Mouse (Mus musculus) myocyte (in vitro differentiated cells): Measurements from ENCODE around the gene Dvl2. TPM values are rescaled to one million over a fixed set of nuclear protein-coding genes. Genes with fewer than 3 reads are reported as not detected.

Source experiments
- H3K27me3 ChIP-seq: one replicate; pipeline ENCODE4 v1.6.1; 2011; ENCODE audit not compliant: control insufficient read depth, insufficient read depth, insufficient read length
- H3K36me3 ChIP-seq: one replicate; pipeline ENCODE4 v1.6.1; 2011; ENCODE audit not compliant: control insufficient read depth, insufficient read depth
- H3K4me2 ChIP-seq: one replicate; pipeline ENCODE4 v1.6.1; 2011; ENCODE audit warnings: low read depth, control low read depth
- H3K4me3 ChIP-seq: one replicate; pipeline ENCODE4 v1.5.1; 2011; ENCODE audit warnings: mild to moderate bottlenecking, control low read depth, moderate library complexity
- H3K79me2 ChIP-seq: one replicate; pipeline ENCODE4 v1.6.1; 2011; ENCODE audit not compliant: control insufficient read depth, insufficient read depth
- H3ac ChIP-seq: one replicate; pipeline ENCODE4 v1.6.1; 2011; ENCODE audit not compliant: control insufficient read depth, insufficient read length
- CEBPB ChIP-seq: IDR thresholded peaks from 2 replicates; pipeline ENCODE4 v1.6.1; 2011; ENCODE audit warnings: mild to moderate bottlenecking, moderate library complexity; ENCODE audit not compliant: poor library complexity, insufficient read depth, severe bottlenecking
- E2F4 ChIP-seq: IDR thresholded peaks from one replicate; pipeline ENCODE4 v1.6.1; 2011; ENCODE audit warnings: mild to moderate bottlenecking, control low read depth, moderate library complexity; ENCODE audit not compliant: insufficient read depth
- MAX ChIP-seq: IDR thresholded peaks from one replicate; pipeline ENCODE4 v1.6.1; 2011; ENCODE audit warnings: low read depth, mild to moderate bottlenecking, control low read depth
- MYOD1 ChIP-seq, 3 experiments: IDR thresholded peaks; one replicate each; pipeline ENCODE4 v1.6.1; 2011; ENCODE audit warnings: control low read depth in 2 of 3, low read depth in 2 of 3, mild to moderate bottlenecking in 2 of 3, moderate library complexity in 1 of 3; ENCODE audit not compliant: insufficient read length in 2 of 3, control insufficient read depth in 1 of 3
- MYOG ChIP-seq, 3 experiments: IDR thresholded peaks; one replicate each; pipeline ENCODE4 v1.6.1; 2011; ENCODE audit warnings: control low read depth in 2 of 3, low read depth in 2 of 3, mild to moderate bottlenecking in 2 of 3; ENCODE audit not compliant: insufficient read length in 2 of 3, control insufficient read depth in 1 of 3, insufficient read depth in 1 of 3
- POLR2A ChIP-seq: IDR thresholded peaks from one replicate; pipeline ENCODE4 v1.6.1; 2011; ENCODE audit warnings: low read depth, mild to moderate bottlenecking, control low read depth, moderate library complexity; ENCODE audit not compliant: insufficient read length
- POLR2AphosphoS2 ChIP-seq: IDR thresholded peaks from one replicate; pipeline ENCODE4 v1.6.1; 2011; ENCODE audit warnings: low read depth, control low read depth; ENCODE audit not compliant: insufficient read length
- REST ChIP-seq: IDR thresholded peaks from one replicate; pipeline ENCODE4 v1.6.1; 2011; ENCODE audit warnings: mild to moderate bottlenecking, control low read depth, moderate library complexity; ENCODE audit not compliant: insufficient read depth, insufficient read length
- SRF ChIP-seq: IDR thresholded peaks from one replicate; pipeline ENCODE4 v1.6.1; 2011; ENCODE audit warnings: low read depth; ENCODE audit not compliant: control insufficient read depth, insufficient read length
- TCF12 ChIP-seq: IDR thresholded peaks from one replicate; pipeline ENCODE4 v1.6.1; 2011; ENCODE audit warnings: mild to moderate bottlenecking, control low read depth; ENCODE audit not compliant: poor library complexity, insufficient read depth, severe bottlenecking
- TCF3 ChIP-seq: IDR thresholded peaks from one replicate; pipeline ENCODE4 v1.6.1; 2011; ENCODE audit warnings: low read depth, control low read depth; ENCODE audit not compliant: insufficient read length
- USF1 ChIP-seq: IDR thresholded peaks from one replicate; pipeline ENCODE4 v1.6.1; 2011; ENCODE audit warnings: low read depth, mild to moderate bottlenecking, control low read depth, moderate library complexity
- polyA plus RNA-seq: library from polyadenylated mRNA; unstranded; fragments of >200 nt; fragmentation: generic; extraction: Trizol; gene quantifications from one replicate; pipeline ENCODE4 v1.2.1, GENCODE M21; 2012; ENCODE audit warnings: missing spikeins

The Dvl2 gene
- polyA plus RNA-seq, 1 experiment, result 24.3 TPM

- H3K36me3 ChIP-seq, result no peaks in the 10 kb centered on the region
- TF ChIP-seq MYOD1 (IDR thresholded peaks at IDR 0.05; ENCODE audit: control insufficient read depth in 1 of 3, insufficient read length in 2 of 3, low read depth in 2 of 3), result no peak
- no peak for TF ChIP-seq TCF12
- TF ChIP-seq MAX, result no peak
- TF ChIP-seq TCF3, result no peak
- no peak overlapping the region for H3K4me3 ChIP-seq
- H3K27me3 ChIP-seq, result no peaks in the 10 kb centered on the region
- H3K4me2 ChIP-seq, result no peak overlapping the region
- no peaks in the 10 kb centered on the region for H3K79me2 ChIP-seq
- no peak overlapping the region for H3ac ChIP-seq
Observed at GRCm38 (mm10) chr11:70053156-70053555, 52.8 kb downstream of the Dvl2 start.

GRCm38 (mm10) chr11:70053898-70054570, 53.6 kb downstream of the Dvl2 start, which contains the start of gene Asgr1:
TSS of gene Asgr1 (plus strand) at chr11:70054085.
- no peak within 1 kb of the TSS for H3K4me2 ChIP-seq
- no peaks in the 10 kb centered on the region for H3K36me3 ChIP-seq
- no peaks in the 10 kb centered on the region for H3K79me2 ChIP-seq
- H3K27me3 ChIP-seq, result no peaks in the 10 kb centered on the region
- H3K4me3 ChIP-seq, result no peak within 1 kb of the TSS
- TF ChIP-seq POLR2A, result no peak
- H3ac ChIP-seq, result no peak within 1 kb of the TSS

- Histone ChIP-seq H3K4me2 (no peak overlapping the region), H3K4me3 (no peak overlapping the region), H3K36me3 (no peaks in the 10 kb centered on the region), H3K27me3 (no peaks in the 10 kb centered on the region), H3ac (no peak overlapping the region), H3K79me2 (no peaks in the 10 kb centered on the region)
- TF ChIP-seq E2F4 (no peak), USF1 (no peak), MYOG (IDR thresholded peaks at IDR 0.05; ENCODE audit: control insufficient read depth in 1 of 3, insufficient read depth in 1 of 3, insufficient read length in 2 of 3, low read depth in 2 of 3) (no peak), TCF3 (no peak), POLR2AphosphoS2 (no peak), POLR2A (no peak), MAX (no peak), REST (no peak), CEBPB (no peak)
Observed at GRCm38 (mm10) chr11:70055618-70056214, 55.3 kb downstream of the Dvl2 start.

- no peaks in the 10 kb centered on the region for H3K79me2 ChIP-seq
- no peak overlapping the region for H3ac ChIP-seq
- H3K4me2 ChIP-seq, result no peak overlapping the region
- no peak overlapping the region for H3K4me3 ChIP-seq
- TF ChIP-seq E2F4, result no peak
- no peak for TF ChIP-seq REST
- no peak for TF ChIP-seq MYOG (IDR thresholded peaks at IDR 0.05; ENCODE audit: control insufficient read depth in 1 of 3, insufficient read depth in 1 of 3, insufficient read length in 2 of 3, low read depth in 2 of 3)
- no peak for TF ChIP-seq CEBPB
- H3K36me3 ChIP-seq, result no peaks in the 10 kb centered on the region
- H3K27me3 ChIP-seq, result no peaks in the 10 kb centered on the region
Observed at GRCm38 (mm10) chr11:70057805-70058204, 57.4 kb downstream of the Dvl2 start.

GRCm38 (mm10) chr11:70059930-70060329, 59.5 kb downstream of the Dvl2 start:
- no peaks in the 10 kb centered on the region for H3K79me2 ChIP-seq
- H3K4me2 ChIP-seq, result no peak overlapping the region
- TF ChIP-seq POLR2A (no peak), CEBPB (no peak), MAX (no peak), SRF (no peak), MYOD1 (IDR thresholded peaks at IDR 0.05; ENCODE audit: control insufficient read depth in 1 of 3, insufficient read length in 2 of 3, low read depth in 2 of 3) (no peak), TCF3 (no peak), TCF12 (no peak), E2F4 (no peak), MYOG (IDR thresholded peaks at IDR 0.05; ENCODE audit: control insufficient read depth in 1 of 3, insufficient read depth in 1 of 3, insufficient read length in 2 of 3, low read depth in 2 of 3) (no peak), REST (no peak)
- H3K4me3 ChIP-seq, result no peak overlapping the region
- H3K27me3 ChIP-seq, result no peaks in the 10 kb centered on the region
- no peak overlapping the region for H3ac ChIP-seq
- H3K36me3 ChIP-seq, result no peaks in the 10 kb centered on the region

Other genes with a start within 250 kb of the Dvl2 start
- gene Polr2a, start 242.0 kb upstream of the Dvl2 start, polyA plus RNA-seq, result 69.5 TPM
- gene Slc35g3, start 238.6 kb upstream of the Dvl2 start, polyA plus RNA-seq, result 0.26 TPM
- gene Zbtb4, start 234.7 kb upstream of the Dvl2 start, polyA plus RNA-seq, result 9.4 TPM
- gene Chrnb1, start 204.7 kb upstream of the Dvl2 start, polyA plus RNA-seq, result 95.3 TPM
- 17.5 TPM for gene Fgf11, start 198.7 kb upstream of the Dvl2 start, polyA plus RNA-seq
- 0.61 TPM for gene Tmem102, start 195.0 kb upstream of the Dvl2 start, polyA plus RNA-seq
- 0.02 TPM for gene Gm39566, start 185.3 kb upstream of the Dvl2 start, polyA plus RNA-seq
- gene Spem2, start 182.1 kb upstream of the Dvl2 start, polyA plus RNA-seq, result not detected
- 0.05 TPM for gene Spem1, start 178.4 kb upstream of the Dvl2 start, polyA plus RNA-seq
- gene Nlgn2, start 162.8 kb upstream of the Dvl2 start, polyA plus RNA-seq, result 12.8 TPM
- 259 TPM for gene Tmem256, start 162.1 kb upstream of the Dvl2 start, polyA plus RNA-seq
- 91.9 TPM for gene Plscr3, start 154.2 kb upstream of the Dvl2 start, polyA plus RNA-seq
- not detected for gene Tnk1, start 141.9 kb upstream of the Dvl2 start, polyA plus RNA-seq
- not detected for gene Tmem95, start 122.6 kb upstream of the Dvl2 start, polyA plus RNA-seq
- gene Kctd11, start 119.2 kb upstream of the Dvl2 start, polyA plus RNA-seq, result 24.5 TPM
- gene Acap1, start 105.1 kb upstream of the Dvl2 start, polyA plus RNA-seq, result 1.4 TPM
- 3.0 TPM for gene 2810408A11Rik, start 99.6 kb upstream of the Dvl2 start, polyA plus RNA-seq
- gene Neurl4, start 99.5 kb upstream of the Dvl2 start, polyA plus RNA-seq, result 42.2 TPM
- gene Gps2, start 86.7 kb upstream of the Dvl2 start, polyA plus RNA-seq, result 38.0 TPM
- 1,243 TPM for gene Eif5a, start 78.6 kb upstream of the Dvl2 start, polyA plus RNA-seq
- gene Ybx2, start 64.8 kb upstream of the Dvl2 start, polyA plus RNA-seq, result 0.12 TPM
- gene Slc2a4, start 52.4 kb upstream of the Dvl2 start, polyA plus RNA-seq, result 14.1 TPM
- not detected for gene Cldn7, start 35.8 kb upstream of the Dvl2 start, polyA plus RNA-seq
- gene Ctdnep1, start 19.4 kb upstream of the Dvl2 start, polyA plus RNA-seq, result 146 TPM
- gene Elp5, start 18.1 kb upstream of the Dvl2 start, polyA plus RNA-seq, result 91.5 TPM
- gene Gabarap, start 9.5 kb upstream of the Dvl2 start, polyA plus RNA-seq, result 530 TPM
- gene Phf23, start 4.8 kb upstream of the Dvl2 start, polyA plus RNA-seq, result 58.6 TPM
- 130 TPM for gene Acadvl, start 14.8 kb downstream of the Dvl2 start, polyA plus RNA-seq
- 26.8 TPM for gene Dlg4, start 16.3 kb downstream of the Dvl2 start, polyA plus RNA-seq
- 0.06 TPM for gene Asgr1, start 53.5 kb downstream of the Dvl2 start, polyA plus RNA-seq
- 0.85 TPM for gene Asgr2, start 92.0 kb downstream of the Dvl2 start, polyA plus RNA-seq
- 1.2 TPM for gene Mgl2, start 129.7 kb downstream of the Dvl2 start, polyA plus RNA-seq
- 0.13 TPM for gene Clec10a, start 155.6 kb downstream of the Dvl2 start, polyA plus RNA-seq
- gene Slc16a11, start 212.2 kb downstream of the Dvl2 start, polyA plus RNA-seq, result 17.4 TPM
- 4.8 TPM for gene Slc16a13, start 220.5 kb downstream of the Dvl2 start, polyA plus RNA-seq
- gene Bcl6b, start 229.2 kb downstream of the Dvl2 start, polyA plus RNA-seq, result 2.8 TPM
- 75.5 TPM for gene 0610010K14Rik, start 237.3 kb downstream of the Dvl2 start, polyA plus RNA-seq
- 9.2 TPM for gene Gm21988, start 239.2 kb downstream of the Dvl2 start, polyA plus RNA-seq
- gene Rnasek, start 239.2 kb downstream of the Dvl2 start, polyA plus RNA-seq, result 339 TPM